Mouse (Mus musculus) kidney, postnatal 4 days (tissue): ENCODE data around the gene Gm10799.
A peak's percentile ranks its signal among the peaks of the same experiment; 100 is the strongest.

Experiments
- DNase-seq, 2 experiments: peaks; one replicate each; pipeline ENCODE4 v3.0.0; 2021; ENCODE audit warnings: mixed read lengths in 2 of 2

Gene Gm10799

DNA sequence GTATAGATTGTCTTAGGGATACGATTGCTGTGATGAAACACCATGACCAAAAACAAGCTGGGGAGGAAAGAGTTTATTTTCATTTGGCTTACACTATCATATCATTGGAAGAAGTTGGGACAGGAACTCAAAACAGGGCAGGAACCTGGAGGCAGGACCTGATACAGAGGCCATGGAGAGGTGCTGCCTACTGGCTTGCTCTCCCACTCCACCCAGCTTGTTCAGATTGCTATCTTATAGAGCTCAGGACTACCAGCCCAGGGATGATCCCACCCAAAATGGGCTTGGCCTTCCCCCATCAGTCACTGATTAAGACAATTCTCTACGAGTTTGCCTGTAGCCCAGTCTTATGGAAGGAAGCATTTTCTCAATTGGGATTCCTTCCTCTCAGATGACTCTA is 4.2 kb downstream of the Gm10799 start:
- no peak for DNase-seq

- DNase-seq: no peak
Measured at GRCm38 (mm10) chr2:104062665-104063064, 5.7 kb downstream of the Gm10799 start.

GRCm38 (mm10) chr2:104060996-104061395 is 7.4 kb downstream of the Gm10799 start:
- no peak for DNase-seq

GRCm38 (mm10) chr2:104059786-104060185 is 8.6 kb downstream of the Gm10799 start:
- no peak for DNase-seq

- no peak for DNase-seq
Measured at GRCm38 (mm10) chr2:104058954-104059353, 9.4 kb downstream of the Gm10799 start.

DNA sequence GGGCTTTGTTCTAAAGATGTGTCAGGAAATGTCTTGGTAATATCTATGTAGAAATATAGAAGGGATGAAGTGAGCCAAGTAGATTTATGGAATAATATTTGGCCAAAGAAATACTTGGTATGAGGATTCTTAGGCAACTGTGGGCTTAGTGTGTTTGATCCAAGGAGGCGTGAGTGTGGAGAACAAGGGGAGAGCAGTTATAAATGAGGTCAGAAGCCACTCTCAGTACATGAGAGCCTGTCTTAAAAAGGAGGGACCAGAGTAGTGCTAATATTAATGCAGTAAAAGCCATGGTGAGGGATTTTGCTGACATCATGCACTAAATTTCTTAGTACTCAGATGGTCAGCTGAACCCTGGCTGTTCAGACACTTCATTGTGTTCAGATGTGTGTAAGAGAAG is 10.0 kb downstream of the Gm10799 start:
- no peak for DNase-seq

- no peak for DNase-seq
Measured at GRCm38 (mm10) chr2:104044479-104045080, 23.8 kb downstream of the Gm10799 start.

DNA sequence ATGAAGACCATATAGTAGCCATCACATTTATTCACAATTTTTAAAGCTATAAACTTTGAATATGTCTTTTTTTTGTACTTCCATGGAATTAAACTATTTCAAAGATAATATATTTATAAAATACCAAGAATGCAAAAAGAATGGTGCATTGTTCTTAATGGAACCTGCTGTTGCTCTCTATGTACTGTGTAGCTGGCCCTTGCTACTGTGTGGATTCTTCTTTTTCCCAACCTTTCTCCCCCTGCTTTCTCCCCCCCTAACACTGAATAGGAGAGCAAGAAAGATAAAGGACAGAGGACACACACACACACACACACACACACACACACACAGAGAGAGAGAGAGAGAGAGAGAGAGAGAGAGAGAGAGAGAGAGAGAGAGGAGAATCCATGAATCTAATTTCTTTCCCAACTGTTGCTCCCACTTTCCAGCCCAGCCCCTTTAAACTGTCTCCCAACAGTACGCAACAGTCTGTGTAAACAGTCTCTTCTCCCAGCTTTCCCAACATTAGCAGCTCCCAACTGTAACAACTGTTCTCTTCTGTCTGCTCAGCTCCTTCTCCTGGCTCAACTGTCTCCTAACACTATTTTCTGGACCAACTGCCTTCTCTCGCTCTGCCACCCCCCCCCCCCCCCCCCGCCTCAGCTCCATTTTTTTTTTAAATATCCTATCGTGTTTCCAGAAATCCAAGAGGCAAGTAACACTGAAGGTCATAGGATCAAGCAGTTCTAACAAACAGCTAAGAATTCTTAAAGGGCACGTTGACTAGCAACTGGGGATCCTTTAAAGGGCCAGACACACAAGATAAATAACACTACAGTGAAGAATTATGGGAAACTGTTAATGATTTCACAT is 24.5 kb downstream of the Gm10799 start:
- DNase-seq: no peak

GRCm38 (mm10) chr2:104042766-104043165 is 25.6 kb downstream of the Gm10799 start:
- DNase-seq: no peak

- DNase-seq: peak; percentile 11 to 13
Measured at GRCm38 (mm10) chr2:104041632-104042031, 26.7 kb downstream of the Gm10799 start.

- no peak for DNase-seq
Measured at GRCm38 (mm10) chr2:104038236-104038635, 30.1 kb downstream of the Gm10799 start.

DNA sequence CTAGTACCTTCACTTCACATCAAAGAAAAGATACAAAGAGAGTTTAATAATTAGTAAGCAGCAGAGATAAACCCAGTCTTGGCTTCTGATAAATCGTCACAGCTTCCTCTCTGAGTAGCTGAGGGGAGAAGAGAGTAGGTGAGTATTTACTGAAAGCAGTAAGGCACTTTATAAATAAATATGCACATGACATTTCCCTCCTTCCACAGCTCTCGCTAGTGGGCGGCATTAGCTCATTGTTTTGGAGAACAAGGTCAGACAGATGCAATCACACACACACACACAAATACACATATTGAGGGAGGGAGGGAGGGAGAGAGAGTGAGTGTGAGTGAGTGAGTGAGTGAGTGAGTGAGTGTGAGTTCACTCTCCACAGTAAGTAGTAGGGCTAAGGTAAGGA is 32.0 kb downstream of the Gm10799 start:
- no peak for DNase-seq

GRCm38 (mm10) chr2:104035595-104035994 is 32.8 kb downstream of the Gm10799 start:
- no peak for DNase-seq

GRCm38 (mm10) chr2:104034832-104035472 is 33.4 kb downstream of the Gm10799 start:
- peak; percentile 74 to 76 for DNase-seq

DNA sequence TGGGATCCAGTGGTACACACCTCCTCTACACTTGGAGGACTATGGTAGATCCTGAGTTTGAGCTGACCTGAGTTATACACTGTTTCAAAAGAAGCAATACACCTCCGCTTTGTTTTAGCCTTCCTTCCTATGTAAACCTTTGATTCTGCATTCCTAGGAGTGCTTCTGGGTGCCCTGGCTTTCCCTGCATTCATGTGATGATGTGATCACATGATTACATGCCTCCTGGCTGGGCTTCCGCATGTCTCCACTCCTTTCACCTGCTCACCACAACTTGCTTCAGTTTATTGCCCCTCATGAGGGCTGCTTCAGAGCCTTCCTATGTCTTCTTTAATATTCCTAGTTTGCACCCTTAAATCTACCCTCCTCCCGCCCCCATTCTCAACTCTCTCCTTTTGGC is 36.3 kb downstream of the Gm10799 start:
- no peak for DNase-seq

GRCm38 (mm10) chr2:104030381-104030780 is 38.0 kb downstream of the Gm10799 start:
- DNase-seq: no peak

DNA sequence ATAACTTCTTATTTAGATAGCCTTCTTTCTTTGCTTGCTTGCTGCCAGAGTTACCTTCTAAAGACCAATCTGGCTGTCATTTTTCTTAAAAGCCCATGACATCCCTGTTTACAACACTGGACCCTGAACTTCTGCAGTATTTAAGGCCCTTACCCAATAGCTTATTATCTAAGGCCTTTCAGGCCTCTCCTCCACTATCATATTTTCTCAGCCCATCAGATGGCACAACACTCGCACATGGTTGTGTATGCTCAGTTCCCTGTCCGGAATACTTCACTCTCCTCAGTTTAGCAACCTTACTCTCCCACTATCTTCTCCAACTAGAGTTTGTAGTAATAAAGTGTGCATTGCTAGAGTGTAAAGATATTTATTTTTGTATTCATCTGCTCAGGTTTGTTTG is 39.3 kb downstream of the Gm10799 start:
- no peak for DNase-seq

- no peak for DNase-seq
Measured at GRCm38 (mm10) chr2:104028139-104028723, 40.1 kb downstream of the Gm10799 start, which contains the start of gene 4931422A03Rik. TSS of gene 4931422A03Rik (minus strand) at chr2:104028361.

DNA sequence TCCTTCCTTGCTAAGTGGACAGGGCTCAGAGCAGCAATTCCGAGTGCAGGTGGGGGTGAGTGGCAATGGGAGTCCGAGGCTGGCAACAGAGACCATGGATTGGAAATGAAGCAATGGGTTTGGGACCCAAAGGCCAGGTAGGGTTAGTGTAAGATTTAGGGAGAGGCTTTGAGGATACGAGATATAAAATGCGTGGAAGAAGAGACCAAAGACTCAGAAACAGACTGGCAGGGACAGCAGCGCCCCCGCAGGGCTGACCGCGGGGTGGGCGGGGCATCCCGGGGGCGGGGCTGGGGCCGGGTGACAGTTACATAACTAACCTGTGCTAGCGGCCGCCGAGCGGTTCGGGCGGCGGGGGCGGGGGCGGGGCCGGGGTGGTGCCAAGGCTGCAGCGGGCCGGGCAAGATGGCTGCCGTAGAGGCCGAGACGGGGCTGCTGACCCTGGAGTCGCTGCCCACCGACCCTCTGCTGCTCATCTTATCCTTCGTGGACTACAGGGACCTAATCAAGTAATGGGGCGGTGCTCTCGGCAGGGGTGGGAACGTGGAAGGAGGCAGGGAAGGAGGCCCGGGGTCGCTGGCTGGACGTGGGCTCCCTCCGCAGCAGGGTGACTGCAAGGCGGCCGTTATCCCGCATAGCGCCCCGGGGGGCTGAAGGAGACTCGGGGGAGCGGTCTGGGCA is 40.8 kb downstream of the Gm10799 start, which contains the start of gene Fbxo3:
Fbxo3 (plus strand) TSS at position 264 of the 681 bp plus-strand sequence.
- DNase-seq: peak; percentile 92 to 95

DNA sequence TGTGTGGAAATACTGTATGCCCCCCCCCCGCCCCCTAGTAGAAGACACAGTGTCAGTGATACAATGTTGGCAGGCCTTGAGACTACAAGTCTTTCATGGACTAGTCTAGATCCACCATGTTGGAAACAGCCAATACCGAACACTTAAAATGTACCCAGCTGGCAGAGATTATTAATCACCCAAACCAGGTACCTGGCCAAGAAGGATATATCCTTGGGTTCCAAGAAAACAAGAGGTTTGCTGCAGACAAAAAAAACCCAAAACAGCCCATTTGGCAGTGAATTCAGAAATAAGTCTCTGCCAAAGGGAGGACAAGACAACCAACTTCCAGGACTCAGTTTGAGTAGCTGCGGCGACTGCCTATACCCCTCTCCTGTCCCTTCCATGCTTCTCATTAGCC is 43.7 kb downstream of the Gm10799 start:
- no peak for DNase-seq

DNA sequence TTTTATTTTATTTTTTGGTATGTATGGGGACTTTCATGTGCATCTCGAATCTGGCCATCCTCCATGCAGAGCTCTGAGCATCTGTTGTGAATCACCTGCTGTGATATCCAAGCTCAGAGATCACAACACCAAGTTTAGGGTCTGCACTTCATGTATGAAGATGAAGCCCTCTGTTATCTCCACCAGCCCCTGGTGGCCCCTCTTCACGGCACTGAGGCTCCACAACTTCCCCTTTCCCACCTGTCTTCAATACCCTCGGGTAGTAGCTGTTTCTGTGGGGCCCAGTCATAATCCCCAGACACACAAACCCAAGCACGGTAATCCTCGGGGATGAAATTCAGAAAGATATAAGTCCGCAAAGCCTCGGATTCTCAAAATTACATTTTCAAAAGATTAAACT is 45.3 kb downstream of the Gm10799 start:
- no peak for DNase-seq
